Mouse (Mus musculus): ENCODE data around the gene Slc1a7. TPM values are rescaled to one million over a fixed set of nuclear protein-coding genes. Genes with fewer than 3 reads are reported as not detected.

Gene Slc1a7
- polyA plus RNA-seq, 1 experiment from 2014 or later, result not detected

DNA sequence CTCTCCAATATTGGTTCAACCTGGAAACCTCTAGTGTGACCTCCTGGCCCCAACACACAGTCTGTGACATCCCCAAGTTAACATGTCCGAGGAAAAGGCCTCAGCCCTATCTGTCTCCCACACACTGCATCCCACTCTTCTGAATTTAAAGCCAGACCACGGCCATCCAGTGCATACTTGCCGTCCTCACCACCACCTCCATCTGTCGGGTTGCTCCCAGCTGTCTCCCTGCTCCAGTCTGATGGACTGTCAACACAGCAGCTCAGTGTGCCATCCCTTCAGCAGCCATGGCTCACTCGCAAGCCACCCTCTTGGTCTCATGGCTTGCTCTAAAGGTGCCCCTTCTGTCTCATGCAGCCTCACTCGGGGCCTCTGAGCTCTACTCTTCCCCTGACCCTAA, 27.6 kb downstream of the Slc1a7 start:
- H3K27me3 ChIP-seq, result no peaks in the 10 kb centered on the region
- no peak overlapping the region for H3K9ac ChIP-seq
- H3K4me2 ChIP-seq, result no peak overlapping the region
- no peak for ATAC-seq (ENCODE audit: low read depth)
- H3K27ac ChIP-seq (replicated peaks), result no peak overlapping the region
- H3K4me1 ChIP-seq (replicated peaks), result no peaks in the 10 kb centered on the region
- no peaks in the 10 kb centered on the region for H3K9me3 ChIP-seq
- no peak overlapping the region for H3K4me3 ChIP-seq
- whole genome bisulfite sequencing, result 85% methylated on average over 6 of the region's 6 CpGs
- H3K36me3 ChIP-seq, result no peaks in the 10 kb centered on the region

DNA sequence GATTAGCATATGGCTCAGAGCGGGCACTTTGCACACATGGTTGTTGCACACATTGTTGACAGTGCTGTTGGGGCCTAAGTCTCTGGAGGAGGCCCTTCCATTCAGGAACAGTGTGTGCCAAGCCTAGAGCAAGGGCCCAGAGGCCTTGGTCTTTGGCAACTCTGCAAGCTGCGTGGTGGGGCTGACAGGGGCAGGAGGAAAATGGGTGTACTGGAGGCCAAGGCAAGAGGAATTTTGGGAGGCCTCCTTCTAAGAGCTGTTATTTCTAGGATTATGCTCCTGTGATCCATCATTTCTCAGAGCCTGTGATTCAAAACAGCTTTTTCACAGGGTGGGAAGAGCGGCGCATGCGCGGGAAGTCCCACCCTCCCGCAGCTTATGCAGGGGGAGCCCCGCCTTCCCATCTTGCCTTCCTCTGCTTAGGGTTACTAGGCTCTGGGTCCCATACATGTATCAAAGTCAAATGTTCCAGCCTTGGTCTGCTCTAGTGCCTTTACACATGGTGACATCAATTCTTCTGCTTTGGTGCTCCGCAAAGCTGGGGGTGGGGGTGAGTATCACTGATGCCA, 28.4 kb downstream of the Slc1a7 start:
- Histone ChIP-seq H3K4me2 (no peak overlapping the region), H3K27ac (replicated peaks) (no peak overlapping the region), H3K27me3 (no peaks in the 10 kb centered on the region), H3K4me1 (replicated peaks) (no peaks in the 10 kb centered on the region), H3K9ac (no peak overlapping the region), H3K4me3 (no peak overlapping the region), H3K9me3 (no peaks in the 10 kb centered on the region), H3K36me3 (no peaks in the 10 kb centered on the region)
- no peak for ATAC-seq (ENCODE audit: low read depth)
- WGBS, result 88% methylated on average over 9 of the region's 9 CpGs

DNA sequence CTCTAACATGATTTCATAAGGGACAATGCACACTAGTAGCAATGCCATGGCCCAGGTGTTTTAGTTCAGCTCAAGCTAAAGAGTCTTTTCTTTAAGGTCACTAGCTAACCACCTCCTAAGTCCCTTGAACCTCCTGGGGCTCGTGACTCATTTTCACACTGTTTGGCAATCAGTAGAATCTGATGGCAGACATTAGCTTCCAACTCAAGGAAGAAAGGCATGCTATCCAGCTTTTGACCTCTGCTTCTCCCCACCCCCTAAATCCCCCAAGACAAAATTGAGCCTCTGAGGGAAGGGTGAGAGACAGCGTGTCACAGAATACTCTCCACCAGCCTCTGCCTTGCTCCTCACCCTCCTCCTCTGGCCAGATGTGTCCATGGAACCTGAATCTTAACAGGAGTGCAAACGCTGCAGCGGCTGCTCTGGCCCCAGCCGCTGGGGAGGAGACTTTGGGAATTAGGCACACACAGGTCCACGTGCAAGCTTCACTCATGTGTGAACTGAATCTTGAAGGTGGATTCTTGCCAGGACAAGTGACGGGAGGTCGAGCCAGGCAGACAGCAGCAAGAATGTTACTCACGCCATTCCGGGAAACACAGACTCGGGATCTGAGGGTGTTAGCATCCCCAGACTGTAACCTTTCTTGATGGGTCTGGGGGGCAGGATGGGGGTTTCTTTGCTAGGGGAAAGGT, 30.7 kb downstream of the Slc1a7 start:
- H3K4me3 ChIP-seq, result no peak overlapping the region
- no peak overlapping the region for H3K4me2 ChIP-seq
- H3K9me3 ChIP-seq, result no peaks in the 10 kb centered on the region
- no peaks in the 10 kb centered on the region for H3K4me1 ChIP-seq (replicated peaks)
- H3K27ac ChIP-seq (replicated peaks), result no peak overlapping the region
- WGBS, result 60% methylated on average over 11 of the region's 11 CpGs
- H3K27me3 ChIP-seq, result no peaks in the 10 kb centered on the region
- no peak for ATAC-seq (ENCODE audit: low read depth)
- no peak overlapping the region for H3K9ac ChIP-seq
- no peaks in the 10 kb centered on the region for H3K36me3 ChIP-seq

DNA sequence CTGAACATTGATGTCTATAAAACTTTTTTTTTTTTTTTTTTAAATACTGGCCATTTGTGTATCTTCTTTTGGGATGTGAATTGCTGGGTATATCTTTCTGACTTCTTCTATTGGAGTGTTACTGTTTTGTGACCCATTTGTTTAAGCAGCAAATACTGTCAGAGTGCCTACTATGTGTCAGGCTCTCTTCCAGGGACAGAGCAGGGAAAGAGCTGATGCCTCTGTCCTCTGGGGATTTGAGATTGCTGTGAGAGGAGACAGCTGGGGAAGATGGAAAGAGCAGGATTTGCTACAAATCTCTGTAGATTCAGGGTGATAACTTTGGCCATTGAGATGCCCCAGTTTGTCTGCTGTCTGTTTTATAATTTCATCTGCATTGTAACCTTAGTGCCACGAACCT, 31.2 kb downstream of the Slc1a7 start:
- Histone ChIP-seq H3K27me3 (no peaks in the 10 kb centered on the region), H3K4me1 (replicated peaks) (no peaks in the 10 kb centered on the region), H3K4me3 (no peak overlapping the region), H3K27ac (replicated peaks) (no peak overlapping the region), H3K36me3 (no peaks in the 10 kb centered on the region), H3K9ac (no peak overlapping the region), H3K4me2 (no peak overlapping the region), H3K9me3 (no peaks in the 10 kb centered on the region)
- WGBS, result 88% methylated on average over 1 of the region's 1 CpGs
- no peak for ATAC-seq (ENCODE audit: low read depth)

DNA sequence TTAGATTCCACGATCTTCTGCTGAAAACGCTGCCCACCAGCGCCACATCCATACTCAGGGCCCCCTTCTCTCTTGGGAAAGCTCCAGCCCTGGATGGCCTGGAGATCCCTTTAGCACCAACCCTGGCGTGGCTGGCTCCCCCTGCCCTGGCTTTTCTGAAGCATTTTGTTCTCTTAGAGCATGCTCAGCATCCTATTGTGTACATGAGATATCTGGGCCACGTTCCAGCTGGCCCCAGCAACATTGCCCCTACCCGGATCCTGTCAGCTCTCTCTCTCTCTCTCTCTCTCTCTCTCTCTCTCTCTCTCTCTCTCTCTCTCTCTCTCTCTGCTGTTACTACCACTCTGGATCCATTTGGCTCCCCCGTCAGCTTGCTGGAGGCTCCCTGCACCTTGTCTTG, 37.2 kb downstream of the Slc1a7 start:
- H3K27ac ChIP-seq (replicated peaks), result 0 out of 2 replicates have a peak overlapping the region, but pooled peaks have one; percentile 0
- 0 out of 2 replicates have a peak overlapping the region, but pooled peaks have one; percentile 26 for H3K9ac ChIP-seq
- H3K4me2 ChIP-seq, result no peak overlapping the region
- no peaks in the 10 kb centered on the region for H3K36me3 ChIP-seq
- no peak for ATAC-seq (ENCODE audit: low read depth)
- H3K4me1 ChIP-seq (replicated peaks), result no peaks in the 10 kb centered on the region; the same call in 1 of the 2 replicates
- H3K9me3 ChIP-seq, result no peaks in the 10 kb centered on the region
- WGBS, result 57% methylated on average over 7 of the region's 7 CpGs
- no peaks in the 10 kb centered on the region for H3K27me3 ChIP-seq
- H3K4me3 ChIP-seq, result no peak overlapping the region

DNA sequence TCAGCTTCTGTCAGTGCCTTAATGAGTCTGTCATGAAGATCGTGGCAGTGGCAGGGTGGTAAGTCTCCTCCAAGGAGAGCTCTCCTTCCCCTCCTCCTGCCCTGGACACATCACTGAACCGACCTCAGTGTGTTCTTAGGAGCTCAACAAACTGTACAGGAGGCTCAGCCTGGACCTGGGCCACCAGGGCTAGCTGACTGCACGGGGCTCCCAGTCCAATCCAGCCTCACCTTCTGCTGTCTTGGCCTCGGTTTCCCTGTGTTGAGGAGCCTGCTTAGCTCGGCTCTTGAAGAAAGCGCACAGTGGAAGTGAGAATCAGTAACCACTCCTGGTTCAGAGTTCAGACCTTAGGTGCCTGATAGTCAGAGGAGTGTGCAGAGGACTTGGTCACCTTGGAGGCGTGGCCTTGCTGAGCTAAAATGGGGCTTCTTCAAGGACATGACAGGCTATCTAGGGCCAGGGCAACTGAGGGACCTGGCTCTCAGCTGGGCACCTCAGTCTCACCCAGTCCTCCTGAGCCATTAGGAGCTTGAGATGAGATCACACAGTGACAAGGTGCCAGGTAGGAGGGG, 39.5 kb downstream of the Slc1a7 start:
- H3K9ac ChIP-seq, result no peak overlapping the region
- no peaks in the 10 kb centered on the region for H3K36me3 ChIP-seq
- H3K4me2 ChIP-seq, result no peak overlapping the region
- WGBS, result 88% methylated on average over 7 of the region's 7 CpGs
- H3K9me3 ChIP-seq, result no peaks in the 10 kb centered on the region
- H3K27ac ChIP-seq (replicated peaks), result no peak overlapping the region
- no peak for ATAC-seq (ENCODE audit: low read depth)
- no peaks in the 10 kb centered on the region for H3K27me3 ChIP-seq
- H3K4me3 ChIP-seq, result no peak overlapping the region
- no peaks in the 10 kb centered on the region; the same call in 1 of the 2 replicates for H3K4me1 ChIP-seq (replicated peaks)

DNA sequence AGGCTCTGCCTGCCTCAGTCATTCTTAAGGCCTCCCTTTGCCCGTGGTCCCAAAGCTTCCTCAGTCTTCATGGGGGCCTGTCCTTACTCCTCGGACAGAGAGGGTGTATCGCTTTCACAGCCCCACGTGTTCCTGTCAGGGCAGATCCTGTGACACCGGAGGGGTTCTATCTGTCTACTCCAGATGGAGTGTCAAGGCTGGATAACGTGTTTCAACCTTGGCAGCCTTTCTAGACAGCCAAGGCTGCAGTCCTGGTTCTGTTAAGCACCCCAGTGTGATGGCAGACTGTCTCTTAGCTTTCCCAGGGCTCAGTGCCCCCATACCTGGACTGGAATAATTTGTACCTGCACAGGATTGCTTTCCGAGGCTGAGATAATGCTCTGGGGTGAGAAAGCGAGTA, 40.4 kb downstream of the Slc1a7 start:
- H3K4me2 ChIP-seq, result no peak overlapping the region
- no peak overlapping the region for H3K9ac ChIP-seq
- no peaks in the 10 kb centered on the region for H3K36me3 ChIP-seq
- no peaks in the 10 kb centered on the region for H3K27me3 ChIP-seq
- no peaks in the 10 kb centered on the region; the same call in 1 of the 2 replicates for H3K4me1 ChIP-seq (replicated peaks)
- no peak for ATAC-seq (ENCODE audit: low read depth)
- H3K9me3 ChIP-seq, result no peaks in the 10 kb centered on the region
- H3K27ac ChIP-seq (replicated peaks), result no peak overlapping the region
- WGBS, result 89% methylated on average over 8 of the region's 8 CpGs
- H3K4me3 ChIP-seq, result no peak overlapping the region

DNA sequence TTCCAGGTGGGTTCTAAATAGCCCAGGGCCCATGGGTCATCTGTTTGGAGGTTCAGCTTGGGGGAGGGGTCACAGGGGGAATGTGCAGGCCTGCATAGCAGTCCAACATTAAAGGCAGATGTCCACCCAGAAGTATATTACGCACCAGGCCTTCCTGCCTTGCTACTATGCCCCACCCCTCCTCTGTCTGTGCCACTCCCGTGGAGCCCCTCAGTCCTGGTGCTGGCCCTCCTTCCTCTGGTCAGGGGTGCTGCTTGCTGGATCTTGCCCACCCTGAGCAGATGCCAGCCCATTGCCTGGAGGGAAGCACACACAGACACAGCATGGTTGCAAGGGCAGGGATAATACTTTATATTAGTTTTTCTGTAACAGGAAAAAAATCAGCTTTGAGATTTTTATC, 46.3 kb downstream of the Slc1a7 start:
- Histone ChIP-seq H3K4me1 (replicated peaks) (no peaks in the 10 kb centered on the region), H3K9ac (no peak overlapping the region), H3K36me3 (no peaks in the 10 kb centered on the region), H3K4me3 (no peak overlapping the region), H3K4me2 (no peak overlapping the region), H3K27me3 (no peaks in the 10 kb centered on the region), H3K9me3 (no peaks in the 10 kb centered on the region), H3K27ac (replicated peaks) (no peak overlapping the region)
- 72% methylated on average over 2 of the region's 2 CpGs for WGBS
- ATAC-seq (ENCODE audit: low read depth), result no peak

DNA sequence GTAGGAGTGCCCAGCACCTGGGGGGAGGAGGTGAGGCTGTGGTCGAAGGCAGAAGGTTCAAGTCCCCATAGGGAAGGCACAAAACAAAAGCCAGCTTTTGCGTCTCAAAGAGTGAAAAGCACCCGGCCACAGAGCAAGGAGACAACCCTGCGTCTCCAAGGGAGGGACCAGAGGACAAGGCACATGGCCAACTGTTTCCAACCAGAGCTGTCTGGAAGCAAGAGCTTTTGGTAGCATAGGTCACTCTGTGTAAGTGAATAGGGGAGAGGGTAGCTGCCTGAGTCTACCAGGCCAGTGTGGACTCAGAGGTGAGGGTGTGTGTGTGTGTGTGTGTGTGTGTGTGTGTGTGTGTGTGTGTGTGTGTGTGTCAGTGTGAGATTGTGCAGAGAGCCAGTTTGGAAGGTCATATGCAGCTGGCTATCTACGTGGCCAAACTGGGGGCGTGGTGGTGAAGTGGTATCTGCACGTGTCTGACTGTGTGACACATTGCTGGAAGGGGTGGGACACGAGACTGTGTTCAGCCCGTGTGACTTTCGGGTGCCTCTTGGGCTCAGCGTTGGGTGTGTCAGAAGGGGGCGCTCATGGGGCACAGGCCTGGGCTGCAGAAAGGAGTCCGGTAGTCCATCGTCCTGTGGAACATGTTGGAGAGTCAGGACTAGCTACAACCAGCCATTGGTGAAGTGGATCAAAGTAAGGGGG, 47.1 kb downstream of the Slc1a7 start:
- Histone ChIP-seq H3K4me3 (no peak overlapping the region), H3K4me2 (no peak overlapping the region), H3K9ac (no peak overlapping the region), H3K4me1 (replicated peaks) (no peaks in the 10 kb centered on the region), H3K27me3 (no peaks in the 10 kb centered on the region), H3K36me3 (no peaks in the 10 kb centered on the region), H3K27ac (replicated peaks) (no peak overlapping the region), H3K9me3 (no peaks in the 10 kb centered on the region)
- WGBS, result 69% methylated on average over 14 of the region's 14 CpGs
- ATAC-seq (ENCODE audit: low read depth), result no peak

DNA sequence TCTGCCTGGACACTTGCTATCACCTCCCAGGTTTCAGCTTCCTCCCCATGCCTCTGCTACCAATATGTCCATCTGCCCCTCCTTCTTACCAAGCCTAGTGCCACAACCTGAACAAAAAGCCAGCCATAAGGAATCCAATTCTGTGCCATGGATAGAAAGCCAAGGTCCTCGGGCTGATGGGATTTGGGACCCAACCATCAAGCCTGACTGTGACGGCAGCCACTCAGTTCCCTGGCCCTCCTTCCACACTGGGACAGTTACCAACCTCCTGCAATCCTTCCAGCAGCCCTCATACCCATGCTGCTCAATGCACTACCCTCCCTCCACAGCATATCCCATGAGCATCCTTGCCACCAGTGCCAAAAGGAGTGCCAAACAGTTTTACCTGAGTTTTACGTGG, 48.2 kb downstream of the Slc1a7 start:
- no peak overlapping the region for H3K27ac ChIP-seq (replicated peaks)
- 86% methylated on average over 3 of the region's 3 CpGs for WGBS
- no peaks in the 10 kb centered on the region for H3K9me3 ChIP-seq
- no peaks in the 10 kb centered on the region for H3K27me3 ChIP-seq
- no peaks in the 10 kb centered on the region for H3K36me3 ChIP-seq
- H3K4me3 ChIP-seq, result no peak overlapping the region
- no peak overlapping the region for H3K4me2 ChIP-seq
- no peak overlapping the region for H3K9ac ChIP-seq
- no peak for ATAC-seq (ENCODE audit: low read depth)
- no peaks in the 10 kb centered on the region for H3K4me1 ChIP-seq (replicated peaks)

DNA sequence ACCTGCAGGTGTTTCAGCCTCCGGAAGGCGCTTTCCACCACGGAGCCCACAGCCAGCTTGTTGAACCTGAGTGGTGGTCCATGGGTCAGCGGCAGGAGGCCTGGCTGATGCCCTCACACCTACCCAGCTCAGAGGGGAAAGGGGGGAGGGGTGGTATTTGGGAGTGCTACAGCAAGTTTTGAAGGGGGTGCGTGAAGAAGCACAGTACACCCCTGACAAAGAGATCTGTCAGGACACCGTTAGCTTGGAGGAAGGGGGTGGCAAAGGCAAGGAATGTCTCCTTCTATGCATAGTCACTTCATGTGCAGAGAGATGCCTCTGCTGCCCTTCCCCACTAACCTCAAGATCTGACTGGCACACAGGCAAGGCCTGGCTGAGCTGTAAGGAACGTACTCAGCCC, 49.7 kb downstream of the Slc1a7 start:
- ATAC-seq (ENCODE audit: low read depth), result no peak
- no peak overlapping the region for H3K9ac ChIP-seq

DNA sequence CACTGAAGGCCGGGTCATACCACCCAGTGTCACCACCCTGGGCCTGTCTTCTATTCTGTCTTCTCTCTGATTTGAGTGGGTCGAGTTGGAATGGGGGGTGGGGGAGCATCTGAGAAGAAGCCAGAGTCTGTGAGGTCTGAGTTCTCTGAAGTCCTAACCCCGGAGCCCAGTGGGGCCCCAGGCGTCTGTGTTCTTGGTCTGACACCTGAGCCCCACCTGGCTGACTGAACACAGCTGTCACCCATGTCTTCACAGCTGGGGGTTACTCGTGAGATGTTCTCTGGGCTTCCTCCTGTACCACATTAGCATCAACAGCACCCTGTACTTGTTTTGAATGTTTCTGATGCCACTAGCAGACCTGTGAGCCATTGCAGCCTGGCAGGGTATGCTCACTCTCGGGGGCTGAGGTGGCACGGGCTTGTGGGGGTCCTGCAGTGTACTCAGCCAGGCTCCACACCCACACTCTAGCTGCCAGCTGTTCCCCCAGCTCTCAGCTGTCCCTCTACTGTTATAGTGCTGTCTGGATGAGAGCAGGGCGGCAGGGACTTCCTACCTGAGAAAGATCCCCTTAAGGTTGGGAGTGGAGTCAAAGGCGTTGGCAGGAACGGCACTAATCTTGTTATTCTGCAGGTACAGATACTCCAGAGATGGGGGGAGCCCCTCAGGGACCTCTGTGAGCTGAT, 50.2 kb downstream of the Slc1a7 start:
- 74% methylated on average over 10 of the region's 10 CpGs for WGBS
- no peaks in the 10 kb centered on the region for H3K36me3 ChIP-seq
- H3K27ac ChIP-seq (replicated peaks), result no peak overlapping the region
- H3K4me1 ChIP-seq (replicated peaks), result no peaks in the 10 kb centered on the region
- H3K4me2 ChIP-seq, result no peak overlapping the region
- no peak overlapping the region for H3K9ac ChIP-seq
- H3K4me3 ChIP-seq, result no peak overlapping the region
- H3K27me3 ChIP-seq, result no peaks in the 10 kb centered on the region
- ATAC-seq (ENCODE audit: low read depth), result no peak
- no peaks in the 10 kb centered on the region for H3K9me3 ChIP-seq

More for the DNA sequence above, 49.7 kb downstream of the Slc1a7 start:
- no peak overlapping the region for H3K4me3 ChIP-seq
- no peaks in the 10 kb centered on the region for H3K9me3 ChIP-seq
- 89% methylated on average over 7 of the region's 7 CpGs for WGBS
- no peak overlapping the region for H3K27ac ChIP-seq (replicated peaks)
- H3K27me3 ChIP-seq, result no peaks in the 10 kb centered on the region
- no peaks in the 10 kb centered on the region for H3K36me3 ChIP-seq
- no peak overlapping the region for H3K4me2 ChIP-seq
- no peaks in the 10 kb centered on the region for H3K4me1 ChIP-seq (replicated peaks)
